Mouse (Mus musculus): ENCODE data around the gene Hormad2.

The Hormad2 gene

DNA sequence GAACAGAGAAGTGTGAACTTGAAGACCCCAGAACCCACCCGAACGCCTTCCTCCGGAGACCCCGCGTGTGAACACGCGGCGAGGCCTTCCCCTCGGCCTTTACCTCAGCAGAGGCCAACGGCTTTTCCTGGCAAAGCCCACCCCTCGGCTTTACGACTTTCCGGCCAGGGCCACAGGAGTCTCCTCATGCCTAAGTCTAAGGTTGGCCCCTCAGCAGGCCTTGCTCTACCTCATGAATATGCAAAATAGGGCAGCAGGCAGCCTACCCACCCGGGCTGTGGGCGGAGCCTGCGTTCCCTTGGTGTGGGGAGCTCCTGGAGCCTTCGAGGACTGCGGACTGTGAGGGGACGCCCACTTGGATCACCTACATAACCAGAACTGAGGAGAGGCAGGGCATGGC lies at the start of gene Hormad2:
Gene Hormad2 (minus strand): TSS at position 128 of the 400 bp plus-strand sequence.
- DNase-seq (ENCODE audit: low spot score in 2 of 2): no peak

DNA sequence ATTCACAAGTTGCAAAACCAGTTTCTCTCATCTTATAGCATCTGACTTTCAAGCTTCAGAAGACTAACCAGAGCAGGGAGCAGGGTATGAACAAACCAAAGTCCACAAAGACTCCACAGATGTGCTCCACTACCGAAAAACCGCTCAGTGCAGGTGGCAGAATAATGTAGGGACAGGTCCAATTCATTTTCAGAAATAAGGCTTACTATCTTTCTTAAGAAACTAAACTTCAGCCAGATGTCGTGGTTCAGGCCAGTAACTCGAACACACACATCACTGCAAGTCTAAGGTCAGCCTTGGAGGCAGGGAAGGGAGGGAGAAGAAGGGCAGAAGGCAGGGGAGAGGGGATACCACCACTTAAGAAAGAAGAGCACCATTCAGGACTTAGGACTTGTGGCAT lies 48.3 kb upstream of the Hormad2 start:
- no peak for DNase-seq (ENCODE audit: low spot score in 2 of 2)

DNA sequence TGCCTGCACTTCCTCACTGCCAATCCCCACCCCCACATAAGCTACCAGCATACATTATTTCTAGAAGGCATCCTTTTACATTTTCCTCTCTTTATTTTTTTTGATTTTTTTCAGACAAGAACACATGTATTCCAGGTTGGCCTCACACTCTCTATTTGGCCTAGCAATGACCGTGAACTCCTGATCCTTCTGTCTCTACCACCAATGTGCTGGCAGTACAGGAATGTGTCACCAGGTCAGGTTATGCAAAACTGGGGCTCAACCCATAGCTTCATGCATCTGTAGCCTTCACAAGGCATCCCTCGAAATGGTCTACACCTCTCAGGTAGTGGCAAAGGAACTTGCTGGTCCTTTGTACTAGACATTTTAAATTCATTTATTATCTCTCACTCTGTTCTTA lies 47.9 kb upstream of the Hormad2 start:
- no peak for DNase-seq (ENCODE audit: low spot score in 2 of 2)

DNA sequence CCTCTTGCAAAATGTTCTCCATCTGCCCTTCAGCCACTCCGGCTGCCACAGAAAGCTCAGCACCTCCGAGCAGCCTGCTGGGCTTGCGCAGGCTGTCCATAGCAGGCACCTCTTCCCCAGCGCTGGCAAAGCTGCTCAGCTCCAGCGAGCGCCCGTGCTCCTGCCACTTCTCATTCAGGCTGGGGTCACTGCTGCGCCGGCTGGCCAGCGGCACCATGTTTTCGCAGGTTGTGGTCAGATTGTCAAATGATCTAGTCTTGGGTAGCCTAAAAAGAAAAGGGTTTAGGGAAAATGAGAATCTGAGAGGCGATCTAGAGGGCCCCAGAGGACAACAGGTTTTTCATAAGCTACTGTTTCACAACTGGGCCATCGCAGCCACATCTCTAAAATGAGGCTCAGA lies 47.5 kb upstream of the Hormad2 start:
- DNase-seq (ENCODE audit: low spot score in 2 of 2): no peak

DNA sequence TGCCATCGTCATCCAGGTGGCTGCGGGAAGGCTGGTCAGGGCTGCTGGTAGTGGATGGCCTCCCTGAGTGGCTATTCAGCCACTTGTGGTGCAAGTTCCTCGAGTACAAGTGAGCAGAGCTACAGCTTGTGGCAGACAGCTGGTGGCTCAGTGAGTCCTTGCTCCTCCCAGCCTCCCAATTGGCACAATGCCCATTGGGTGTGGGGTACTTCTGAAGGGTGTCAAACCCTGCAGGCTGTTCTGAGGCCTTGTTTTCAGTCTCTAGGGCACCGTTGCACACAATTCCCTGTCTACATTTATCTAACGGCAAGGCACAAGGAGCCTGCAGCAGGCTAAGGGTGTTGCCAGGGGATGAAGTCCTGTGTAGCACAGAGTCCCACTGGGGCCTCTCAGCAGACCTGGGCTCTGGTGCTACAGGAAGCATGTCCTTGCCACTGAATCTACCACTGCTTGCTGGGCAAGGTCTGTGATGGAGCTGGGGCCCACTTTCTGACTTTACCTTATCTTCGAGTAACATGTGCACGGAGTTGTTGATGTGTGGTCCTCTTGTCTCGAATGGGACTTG lies 46.6 kb upstream of the Hormad2 start:
- peak; percentile 20 to 36 for DNase-seq (ENCODE audit: low spot score in 2 of 2)

DNA sequence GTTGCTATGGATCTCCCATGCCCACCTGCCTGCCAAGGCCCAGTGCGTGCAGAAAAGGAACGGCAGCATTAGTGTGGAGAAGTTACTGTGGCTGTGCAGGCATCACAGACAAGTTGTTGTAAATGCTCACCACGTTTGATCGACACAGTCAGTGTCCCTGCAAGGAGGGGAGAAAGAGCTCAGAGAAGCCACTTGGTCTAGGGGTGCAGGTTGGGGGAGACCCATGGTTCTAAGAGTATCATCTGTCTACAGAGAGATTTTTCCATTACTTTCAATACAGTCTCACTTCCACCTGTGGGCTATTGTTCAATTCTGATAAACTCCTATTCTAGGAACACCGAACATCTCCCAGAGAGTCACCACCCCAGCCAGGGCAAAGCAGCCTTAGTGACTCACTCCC lies 43.6 kb upstream of the Hormad2 start:
- DNase-seq (ENCODE audit: low spot score in 2 of 2): no peak

DNA sequence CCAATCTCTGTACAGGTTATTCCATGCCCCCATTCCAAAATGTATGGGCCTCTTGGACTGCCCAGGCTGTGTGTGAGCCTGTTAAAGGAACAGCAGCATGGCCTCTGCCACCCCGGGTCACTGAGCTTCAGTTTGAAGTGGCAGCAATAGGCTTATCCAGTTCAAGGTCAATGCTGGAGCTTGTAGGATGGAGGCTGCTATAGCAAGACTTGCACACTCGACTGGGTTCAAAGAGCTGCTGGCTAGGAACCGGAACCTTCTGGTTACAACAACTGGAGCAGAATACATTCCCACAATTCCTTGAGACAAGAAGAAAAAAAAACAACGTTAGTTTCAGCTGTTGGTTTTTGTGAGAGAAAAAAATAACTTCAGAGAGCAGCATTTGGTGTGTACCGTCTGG lies 41.7 kb upstream of the Hormad2 start:
- no peak for DNase-seq (ENCODE audit: low spot score in 2 of 2)

DNA sequence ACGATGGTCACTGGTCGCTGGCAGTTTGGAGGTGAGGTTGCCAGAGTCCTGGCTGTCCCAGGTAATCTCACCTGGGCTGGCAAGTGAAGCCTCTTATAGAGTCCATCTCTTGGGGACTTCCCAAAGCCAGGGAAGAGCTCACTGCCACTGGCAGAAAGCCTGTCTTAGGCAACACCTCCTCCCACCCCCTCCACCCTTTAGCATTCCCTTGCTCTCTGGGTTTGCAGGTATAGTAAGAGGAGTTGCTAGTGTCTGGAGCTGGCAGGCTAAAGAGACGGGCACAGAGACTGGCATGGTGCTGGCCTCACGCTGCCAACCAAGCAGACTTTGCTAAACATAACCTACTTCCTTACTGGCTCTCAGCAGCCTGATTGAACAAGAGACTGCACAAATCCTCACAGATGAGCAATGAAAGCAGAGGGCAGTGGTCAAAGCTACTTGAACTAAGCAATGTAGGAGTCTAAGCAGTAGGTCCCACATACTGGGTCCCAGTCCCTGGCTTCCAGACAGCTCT lies 35.3 kb upstream of the Hormad2 start:
- DNase-seq (ENCODE audit: low spot score in 2 of 2): no peak

DNA sequence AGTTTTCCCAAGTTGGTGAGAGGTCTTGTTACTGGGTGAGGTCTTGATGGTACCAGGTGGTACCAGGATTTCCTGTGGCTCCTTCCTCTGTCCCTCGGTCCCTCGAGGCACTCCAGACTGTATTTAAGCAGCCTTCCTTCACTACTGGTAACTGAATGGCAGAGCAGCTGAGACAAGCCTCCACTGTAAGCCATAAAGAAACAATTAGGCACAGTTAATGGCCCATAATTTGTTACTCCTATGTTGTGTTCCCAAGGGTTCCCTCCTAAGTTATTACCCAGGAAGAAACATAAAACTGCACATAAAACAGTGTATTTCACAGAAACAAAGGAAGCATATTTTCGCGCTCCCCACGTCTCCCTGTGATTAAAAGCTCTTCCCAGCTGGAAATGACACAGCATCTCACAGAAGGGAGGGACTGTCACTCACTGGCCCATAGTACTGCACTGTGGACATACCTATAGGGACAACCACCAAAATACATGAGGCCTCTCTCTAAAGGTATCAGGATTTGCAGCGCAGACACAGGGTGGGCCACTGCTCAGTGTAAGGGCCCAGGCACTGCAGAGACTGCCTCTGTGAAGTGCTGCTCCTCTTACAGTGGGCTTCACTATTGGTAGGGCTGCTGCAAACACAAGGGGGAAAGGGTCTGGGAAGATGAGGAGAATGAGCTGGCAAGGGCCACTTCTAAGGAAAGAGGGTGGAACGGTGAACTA lies 31.7 kb upstream of the Hormad2 start:
- DNase-seq (ENCODE audit: low spot score in 2 of 2): no peak

DNA sequence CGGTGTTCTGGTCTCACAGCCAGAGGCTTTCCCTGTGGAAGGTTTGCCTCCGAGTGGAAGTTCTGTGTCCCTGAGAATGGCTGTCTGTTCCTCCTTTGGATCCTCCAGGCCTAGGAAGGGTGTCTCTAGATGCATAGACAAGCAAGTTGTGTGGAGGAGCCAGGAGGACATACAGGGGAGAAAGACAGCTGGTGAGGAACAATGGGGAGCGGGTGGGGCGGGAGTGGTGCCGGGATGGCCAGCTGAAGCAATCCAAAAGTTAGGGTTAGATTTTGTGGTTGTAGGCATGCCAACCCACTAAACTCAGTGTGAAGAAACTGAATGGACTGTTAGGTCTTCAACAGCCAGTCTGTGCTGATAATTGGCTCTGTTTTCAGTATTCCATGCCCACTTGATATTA lies 30.8 kb upstream of the Hormad2 start:
- no peak for DNase-seq (ENCODE audit: low spot score in 2 of 2)

DNA sequence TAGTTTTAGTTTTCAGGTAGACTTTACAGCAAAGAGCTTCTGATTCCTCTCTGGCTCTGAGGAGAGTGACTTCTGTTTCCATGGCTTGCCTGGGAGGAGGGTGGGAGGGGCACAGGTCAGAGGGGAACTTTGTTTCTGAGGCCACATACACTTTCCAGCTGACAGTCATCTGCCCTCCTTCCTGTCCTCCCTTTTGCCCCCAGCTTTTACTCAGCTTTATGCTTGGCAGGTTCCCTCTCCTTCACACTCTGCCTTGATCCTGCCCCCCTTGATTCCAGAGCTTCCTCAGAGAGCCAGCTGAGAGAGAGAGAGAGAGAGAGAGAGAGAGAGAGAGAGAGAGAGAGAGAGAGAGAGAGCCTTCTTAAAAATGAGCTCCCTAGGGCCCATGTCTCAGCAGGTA lies 30.3 kb upstream of the Hormad2 start:
- DNase-seq (ENCODE audit: low spot score in 2 of 2): no peak

DNA sequence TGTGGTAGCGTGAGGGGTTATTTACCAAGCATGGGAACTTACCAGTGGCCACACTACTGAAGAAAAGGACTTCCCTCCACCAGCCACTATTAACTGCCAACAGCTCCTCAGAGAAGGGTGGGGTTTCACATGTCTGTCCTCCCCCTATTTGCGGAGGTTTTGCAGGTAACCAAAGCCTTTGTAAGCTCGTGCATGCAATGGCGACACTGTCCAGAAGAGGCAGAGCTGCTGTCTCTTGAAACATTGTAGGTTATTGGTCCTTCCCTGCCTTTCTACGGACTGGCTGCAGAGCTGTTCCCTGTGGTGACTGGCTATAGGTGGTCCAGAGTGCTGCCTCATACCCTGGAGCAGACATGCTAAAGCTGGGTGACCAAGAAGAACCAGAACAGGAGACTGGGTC lies 28.2 kb upstream of the Hormad2 start:
- no peak for DNase-seq (ENCODE audit: low spot score in 2 of 2)

DNA sequence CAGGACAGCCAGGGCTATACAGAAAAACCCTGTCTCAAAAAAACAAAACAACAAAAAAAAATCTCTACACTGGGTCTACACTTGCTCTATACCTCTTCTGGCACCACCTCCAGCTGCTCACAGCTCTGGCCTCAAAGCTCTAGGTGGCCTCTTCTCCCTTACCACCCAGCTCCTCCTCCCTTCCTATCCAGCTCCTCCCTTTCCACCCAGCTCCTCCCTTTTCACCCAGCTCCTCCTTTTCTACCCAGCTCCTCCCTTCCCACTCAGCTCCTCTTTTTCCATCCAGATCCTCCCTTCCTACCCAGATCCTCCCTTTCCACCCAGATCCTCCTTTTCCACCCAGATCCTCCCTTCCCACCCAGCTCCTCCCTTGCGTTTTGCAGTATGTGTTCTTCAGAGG lies 26.5 kb upstream of the Hormad2 start:
- no peak for DNase-seq (ENCODE audit: low spot score in 2 of 2)

DNA sequence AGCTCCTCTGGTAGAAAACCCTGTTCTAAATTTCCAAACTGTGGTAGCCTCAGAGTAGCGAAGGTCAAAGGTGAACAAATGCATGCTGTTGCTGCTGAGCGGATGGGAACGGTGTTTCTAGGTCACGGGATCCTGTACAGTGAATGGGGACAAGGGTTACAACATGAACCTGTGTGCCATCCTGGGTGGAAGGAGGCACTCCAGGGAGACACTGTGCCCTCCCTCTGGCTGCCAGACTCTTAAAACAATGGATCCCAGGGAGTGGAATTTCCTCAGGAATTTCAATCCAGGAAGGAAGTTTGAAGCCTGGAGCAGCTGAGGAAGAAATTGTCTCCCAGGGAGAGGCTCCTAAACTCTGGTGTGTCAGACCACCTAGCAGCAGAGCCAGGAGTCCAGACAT lies 25.3 kb upstream of the Hormad2 start:
- DNase-seq (ENCODE audit: low spot score in 2 of 2): no peak

DNA sequence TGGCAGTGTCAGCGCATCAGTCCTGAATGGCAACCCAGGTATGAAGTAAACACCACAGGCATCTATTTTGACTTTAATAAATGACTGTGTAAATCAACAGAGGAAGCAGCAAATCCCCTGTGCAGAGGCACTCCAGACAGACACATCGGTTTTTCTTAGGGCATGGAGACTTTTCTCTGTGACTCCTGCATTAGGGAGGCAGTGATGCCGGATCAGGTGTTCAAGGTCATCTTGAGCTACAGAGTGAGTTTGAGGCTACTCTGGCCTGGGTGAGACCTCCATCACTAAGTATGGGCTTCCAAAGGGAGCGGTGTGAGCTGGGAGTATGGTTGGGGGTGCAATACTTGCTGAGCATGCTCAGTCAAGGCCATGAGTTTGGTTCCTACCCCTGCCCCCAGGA lies 23.7 kb upstream of the Hormad2 start:
- no peak for DNase-seq (ENCODE audit: low spot score in 2 of 2)

DNA sequence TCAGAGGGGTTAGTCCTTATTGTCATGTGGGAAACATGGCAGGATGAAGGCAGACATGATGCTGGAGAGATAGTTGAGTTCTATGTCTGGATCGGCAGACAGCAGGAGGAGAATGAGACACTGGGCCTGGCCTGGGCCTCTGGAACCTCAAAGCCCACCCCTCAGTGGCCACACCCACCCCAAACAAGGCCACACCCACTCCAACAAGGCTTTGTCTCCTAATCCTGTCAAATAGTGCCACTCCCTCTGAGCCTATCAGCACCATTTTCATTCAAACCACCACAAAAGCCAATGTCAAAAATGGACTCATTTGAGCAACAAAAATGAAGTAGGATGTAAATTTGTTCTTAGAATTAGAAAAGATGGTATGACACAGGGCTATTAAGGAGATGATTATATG lies 23.3 kb upstream of the Hormad2 start:
- no peak for DNase-seq (ENCODE audit: low spot score in 2 of 2)

DNA sequence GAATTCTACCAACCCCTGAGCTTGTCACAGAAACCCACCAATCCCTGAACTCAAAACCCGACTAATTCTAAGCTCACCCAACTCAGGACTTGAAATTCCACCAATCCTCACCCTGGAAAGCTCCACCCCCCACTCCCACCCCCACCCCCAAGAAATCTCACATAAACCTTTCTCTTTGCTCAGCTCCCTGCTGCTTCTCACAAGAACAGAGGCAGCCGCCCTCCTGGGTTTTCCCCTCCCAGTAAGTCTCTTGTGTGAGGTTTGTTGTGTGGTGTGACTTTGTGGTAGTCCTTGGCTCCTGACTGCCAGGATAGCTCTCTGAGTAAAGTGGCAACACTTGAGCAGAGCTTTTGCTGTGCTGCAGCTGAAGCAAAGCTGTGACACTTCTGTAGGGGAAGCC lies 22.0 kb upstream of the Hormad2 start:
- DNase-seq (ENCODE audit: low spot score in 2 of 2): no peak

DNA sequence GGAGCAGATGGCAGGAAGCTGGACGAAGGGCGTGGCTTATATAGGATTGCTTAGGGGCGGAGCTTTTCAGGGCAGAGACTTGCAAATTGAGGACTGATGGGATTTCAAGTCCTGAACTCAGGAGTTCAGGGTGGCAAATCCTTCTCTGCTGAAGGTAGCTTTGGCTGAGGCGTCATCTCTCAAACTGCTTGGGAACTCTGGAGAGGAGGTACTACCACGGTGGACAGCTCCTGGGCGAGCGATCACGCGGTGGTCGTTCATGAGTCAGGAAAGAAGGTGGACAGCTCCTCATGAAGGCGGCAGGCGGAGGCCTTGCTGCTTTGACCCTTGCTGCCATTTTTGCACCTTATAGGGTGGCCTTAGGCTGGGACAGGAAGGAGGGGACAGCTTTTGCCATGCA lies 20.2 kb upstream of the Hormad2 start:
- no peak for DNase-seq (ENCODE audit: low spot score in 2 of 2)

DNA sequence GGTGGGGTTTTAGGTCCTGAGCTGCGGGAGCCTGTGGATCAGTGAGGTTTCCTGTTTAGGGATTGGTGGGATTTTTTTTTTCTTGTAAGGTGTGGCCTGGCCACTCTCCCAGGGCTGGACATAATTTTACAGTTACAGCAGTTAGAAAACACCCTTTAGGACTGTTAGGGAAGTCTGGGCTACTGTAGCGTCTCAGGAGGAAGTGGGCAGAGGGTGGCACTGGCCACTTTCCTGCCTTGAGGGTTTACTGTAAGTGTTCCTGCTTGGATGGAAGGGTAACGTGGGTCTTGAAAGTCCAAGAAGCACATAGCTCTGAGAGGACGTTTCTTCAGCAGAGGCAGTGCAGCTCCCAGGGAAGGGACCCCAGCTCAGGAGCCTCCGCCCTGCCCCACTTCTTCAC lies 19.7 kb upstream of the Hormad2 start:
- no peak for DNase-seq (ENCODE audit: low spot score in 2 of 2)

DNA sequence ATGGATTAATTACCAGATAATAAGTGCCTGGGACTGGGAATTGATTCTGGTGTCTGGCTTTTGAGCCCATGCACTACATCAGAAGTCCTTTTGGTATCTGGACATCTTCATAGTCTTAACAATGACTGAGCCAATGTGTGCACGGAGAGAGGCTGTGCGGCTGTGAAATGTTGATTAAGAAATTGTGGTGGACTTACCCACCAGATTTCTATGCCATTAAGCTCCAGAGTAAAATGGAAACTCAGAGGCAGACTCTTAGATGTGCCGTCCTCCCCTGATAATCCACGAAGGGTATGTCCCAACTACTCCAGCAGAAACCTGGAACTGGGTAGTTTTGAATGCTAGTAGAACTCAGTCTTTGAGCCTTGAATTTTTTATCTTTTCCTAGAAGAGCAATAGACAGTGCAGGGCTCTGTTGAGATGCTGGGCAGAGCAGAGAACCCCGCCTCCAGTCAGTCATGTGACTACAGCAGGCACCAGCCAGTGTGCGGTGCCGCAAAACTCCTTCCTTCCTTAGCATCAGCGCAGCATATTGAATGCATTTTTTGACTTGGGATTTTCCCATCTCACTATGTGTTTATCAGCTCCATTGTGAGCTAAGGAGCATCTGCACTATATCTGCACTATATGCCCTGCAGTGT lies 14.1 kb upstream of the Hormad2 start:
- DNase-seq (ENCODE audit: low spot score in 2 of 2): no peak

DNA sequence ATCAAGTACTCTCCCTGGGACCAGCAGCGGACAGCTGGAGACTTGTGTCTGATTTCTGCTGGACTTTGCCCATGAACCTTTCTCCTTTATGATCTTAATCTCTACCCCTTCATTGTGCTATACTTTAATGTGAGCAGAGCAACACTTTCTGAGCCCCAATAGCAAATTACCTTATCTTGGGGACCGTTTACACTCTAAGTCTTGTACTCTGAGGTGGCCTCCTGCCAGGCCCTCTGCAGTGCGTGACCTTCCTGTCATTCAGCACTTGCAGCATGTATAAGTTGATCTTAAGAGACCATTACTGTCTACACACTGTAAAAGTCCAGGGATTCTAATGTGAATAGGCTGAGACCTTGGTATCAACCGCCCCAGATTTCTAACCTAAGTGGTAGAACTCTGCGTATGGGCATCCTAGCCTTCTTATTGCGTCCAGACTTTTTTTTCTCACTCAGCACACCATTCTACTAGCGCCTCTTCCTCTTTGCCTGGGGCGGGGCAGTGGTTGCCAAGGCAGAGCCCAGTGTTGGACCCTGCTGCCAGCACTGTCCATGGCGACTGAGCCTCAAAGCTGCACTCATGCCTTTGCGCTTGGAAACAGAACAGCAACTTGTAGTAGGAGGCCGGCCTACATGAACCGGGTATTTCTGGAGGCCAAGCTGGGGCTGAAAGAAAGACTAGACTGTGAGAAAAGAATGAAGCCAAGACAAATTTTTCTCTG lies 11.7 kb upstream of the Hormad2 start:
- no peak for DNase-seq (ENCODE audit: low spot score in 2 of 2)

DNA sequence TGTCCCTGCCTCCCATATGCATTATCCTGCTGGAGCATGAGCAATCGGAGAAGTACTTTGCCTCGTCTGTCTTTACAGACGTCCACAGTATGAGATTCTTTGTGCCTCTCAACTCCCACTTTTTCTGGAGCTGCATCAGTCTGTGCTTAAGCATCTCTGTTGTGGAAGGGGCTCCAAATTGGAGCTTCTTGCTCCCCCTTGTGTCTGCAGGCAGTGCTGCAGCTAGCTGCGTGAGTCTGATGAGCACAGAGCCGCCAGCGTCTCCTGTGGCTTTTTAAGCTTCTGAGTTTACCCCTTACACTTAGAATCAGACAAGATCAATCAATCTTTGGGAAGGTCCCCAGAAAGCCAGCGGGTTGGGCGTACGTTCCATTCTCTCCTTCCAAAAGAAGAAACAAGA lies 10.2 kb upstream of the Hormad2 start:
- DNase-seq (ENCODE audit: low spot score in 2 of 2): peak in 1 of 2 experiments; percentile 44

Data from urinary bladder, postnatal 36 days (tissue).